Mouse (Mus musculus) E14TG2a.4 (cell line): ENCODE measurements around the gene Tead4.

Source experiments
- CTCF ChIP-seq: conservative IDR thresholded peaks from 2 replicates; pipeline ENCODE4 v1.5.1; 2014; ENCODE audit warnings: low read length
- NANOG ChIP-seq: IDR thresholded peaks from 2 replicates; pipeline ENCODE4 v1.6.1; 2014; ENCODE audit warnings: borderline replicate concordance, low read length, mixed read lengths
- POU5F1 ChIP-seq: IDR thresholded peaks from 2 replicates; pipeline ENCODE4 v1.6.1; 2014; ENCODE audit warnings: low read length, borderline replicate concordance

- TF ChIP-seq CTCF (no peak), POU5F1 (no peak), NANOG (no peak)
Measured at GRCm38 (mm10) chr6:128314796-128315195, 14.2 kb upstream of the Tead4 start.
